Mouse (Mus musculus) hindbrain, postnatal 0 days (tissue): ENCODE results near the gene Ccdc65. TPM values are rescaled to one million over a fixed set of nuclear protein-coding genes. Genes with fewer than 3 reads are reported as not detected.
A peak's percentile ranks its signal among the peaks of the same experiment; 100 is the strongest.
"Not testable (repeated sequence)": the region's sequence is repeated elsewhere in the genome, so short reads cannot be mapped to it uniquely, and the experiment has no call there.

Source experiments
- ATAC-seq: fragments of 200-750 bp; cut with Nextera tagmentation; 2 replicates; pipeline ENCODE4 v1.8.0; 2017; ENCODE audit warnings: mild to moderate bottlenecking, moderate TSS enrichment, moderate library complexity
- DNase-seq: peaks from one replicate; pipeline ENCODE4 v3.0.0-alpha.2; 2015; ENCODE audit warnings: low spot score
- H3K27ac ChIP-seq: fragments of 300-500 bp; sonication (generic); 2 replicates; pipeline ENCODE4 v1.5.1; 2014; ENCODE audit warnings: mild to moderate bottlenecking
- H3K27me3 ChIP-seq: fragments of 300-500 bp; sonication (generic); 2 replicates; pipeline ENCODE4 v1.6.1; 2014; ENCODE audit warnings: low read length, mixed read lengths; ENCODE audit not compliant: insufficient read depth
- H3K36me3 ChIP-seq: fragments of 300-500 bp; sonication (generic); 2 replicates; pipeline ENCODE4 v1.6.1; 2014; ENCODE audit warnings: low read length, mixed read lengths; ENCODE audit not compliant: insufficient read depth
- H3K4me1 ChIP-seq: fragments of 300-500 bp; sonication (generic); 2 replicates; pipeline ENCODE4 v1.6.1; 2014; ENCODE audit warnings: antibody characterized with exemption, low read length, mixed read lengths; ENCODE audit not compliant: insufficient read depth
- H3K4me2 ChIP-seq: fragments of 300-500 bp; sonication (generic); 2 replicates; pipeline ENCODE4 v1.6.1; 2014; ENCODE audit warnings: low read depth, mild to moderate bottlenecking, low read length, moderate library complexity, mixed read lengths
- H3K4me3 ChIP-seq: fragments of 300-500 bp; sonication (generic); 2 replicates; pipeline ENCODE4 v1.5.1; 2014; ENCODE audit warnings: low read length
- H3K9ac ChIP-seq: fragments of 300-500 bp; sonication (generic); replicated peaks from 2 replicates; pipeline ENCODE4 v1.6.1; 2014; ENCODE audit warnings: mild to moderate bottlenecking, low read length, moderate library complexity, mixed read lengths
- H3K9me3 ChIP-seq: fragments of 300-500 bp; sonication (generic); 2 replicates; pipeline ENCODE4 v1.6.1; 2016; ENCODE audit warnings: low read length, mixed read lengths
- CTCF ChIP-seq: IDR thresholded peaks from 2 replicates; pipeline ENCODE4 v1.5.1; 2016; ENCODE audit warnings: antibody characterized with exemption, control low read depth, low read depth
- WGBS: fragments of 180-500 bp; shearing (Covaris S2); extraction: QIAGEN DNeasy Blood & Tissue Kit; methylation state at CpG from one replicate; pipeline ENCODE4 v1.1.7; 2014; 5-methylcytosine and 5-hydroxymethylcytosine counted together
- polyA plus RNA-seq: library from polyadenylated mRNA; unstranded; fragments of >200 nt; fragmentation: Nextera tagmentation; extraction: Ambion mirVana; gene quantifications from 2 replicates; pipeline ENCODE4 v1.2.1, GENCODE M21; 2015
- total RNA-seq: library from RNA; depleted of rRNA; stranded (reverse); fragments of >200 nt; gene quantifications from 2 replicates; pipeline ENCODE4 v1.2.3, GENCODE M21; 2014

The Ccdc65 gene
- total and polyA plus RNA-seq, 2 experiments from 2014 or later, result 2.6 to 7.7 TPM

DNA sequence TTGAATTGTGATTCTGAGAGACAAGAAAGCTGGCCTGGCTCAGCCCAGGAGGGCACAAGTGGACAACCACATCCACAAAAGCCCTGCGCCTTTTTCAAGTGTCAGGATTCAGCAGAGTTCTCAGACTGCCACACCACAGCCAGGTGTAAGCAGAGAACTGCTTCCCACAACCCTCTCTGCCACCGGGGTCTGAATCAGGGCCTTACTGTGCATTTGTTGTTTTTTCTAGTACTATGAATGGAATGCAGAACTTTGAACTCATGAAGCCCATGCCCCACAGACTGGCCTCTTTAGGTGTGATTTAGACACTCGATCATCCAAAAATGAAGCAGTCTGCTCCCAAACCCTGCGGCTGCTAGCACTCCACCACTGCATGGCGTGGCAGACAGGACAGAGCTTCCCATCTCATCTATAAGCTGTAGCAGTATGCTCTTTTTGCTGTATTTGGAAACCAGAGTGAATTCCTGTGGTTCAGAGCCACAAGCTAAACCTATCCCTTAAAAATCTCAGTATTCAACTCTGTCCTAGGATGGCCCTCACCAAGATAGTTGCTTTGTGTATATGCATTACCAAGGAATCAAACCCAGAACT, 26.1 kb downstream of the Ccdc65 start:
- H3K9ac ChIP-seq, result no peak overlapping the region
- H3K9me3 ChIP-seq, result no peaks in the 10 kb centered on the region
- H3K4me1 ChIP-seq, result no peaks in the 10 kb centered on the region
- no peak overlapping the region for H3K27ac ChIP-seq
- no peak for DNase-seq
- H3K4me3 ChIP-seq, result no peak overlapping the region
- no peak for ATAC-seq
- H3K4me2 ChIP-seq, result no peak overlapping the region
- TF ChIP-seq CTCF, result no peak
- H3K27me3 ChIP-seq, result no peaks in the 10 kb centered on the region
- 89% methylated on average over 5 of the region's 5 CpGs for WGBS
- peaks cover 21% of the 10 kb centered on the region for H3K36me3 ChIP-seq

DNA sequence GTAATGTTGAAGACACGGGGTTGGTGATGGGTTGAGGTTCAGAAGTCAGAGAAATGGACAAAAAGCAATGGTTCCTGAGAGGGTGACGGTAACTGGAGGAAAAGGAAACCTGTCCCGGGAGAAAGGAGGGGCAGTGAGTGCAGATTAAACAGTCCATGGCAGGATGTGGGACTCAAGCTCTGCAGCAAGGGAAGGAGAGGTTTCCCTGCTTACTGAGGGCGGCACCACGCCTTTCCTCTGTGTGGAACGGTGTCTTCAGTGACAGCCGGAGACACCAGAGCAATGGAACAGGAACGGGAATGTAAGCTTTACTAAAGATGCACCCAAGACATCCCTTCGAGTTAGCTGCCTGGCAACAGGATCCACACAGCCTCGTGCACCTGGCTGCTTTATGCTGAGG, 28.5 kb downstream of the Ccdc65 start:
- H3K4me2 ChIP-seq, result no peak overlapping the region
- no peak overlapping the region for H3K4me3 ChIP-seq
- H3K27ac ChIP-seq, result no peak overlapping the region
- TF ChIP-seq CTCF, result no peak
- peaks cover 40% of the 10 kb centered on the region for H3K36me3 ChIP-seq
- 91% methylated on average over 10 of the region's 10 CpGs for WGBS
- no peak for ATAC-seq
- no peaks in the 10 kb centered on the region for H3K9me3 ChIP-seq
- no peak for DNase-seq
- H3K9ac ChIP-seq, result no peak overlapping the region
- H3K4me1 ChIP-seq, result no peaks in the 10 kb centered on the region
- no peaks in the 10 kb centered on the region for H3K27me3 ChIP-seq

- DNase-seq, result peak; percentile 43
- peak; percentile 72 for TF ChIP-seq CTCF
- no peak overlapping the region for H3K4me2 ChIP-seq
- H3K27ac ChIP-seq, result no peak overlapping the region
- no peaks in the 10 kb centered on the region for H3K27me3 ChIP-seq
- no peaks in the 10 kb centered on the region for H3K9me3 ChIP-seq
- no peak overlapping the region for H3K9ac ChIP-seq
- 0 out of 2 replicates have a peak, but pooled peaks have one; percentile 35 for ATAC-seq
- no peaks in the 10 kb centered on the region for H3K4me1 ChIP-seq
- no peak overlapping the region for H3K4me3 ChIP-seq
- H3K36me3 ChIP-seq, result peaks cover 40% of the 10 kb centered on the region
Observed at GRCm38 (mm10) chr15:98737881-98738280, 29.9 kb downstream of the Ccdc65 start.

GRCm38 (mm10) chr15:98738796-98739195, 30.8 kb downstream of the Ccdc65 start:
- no peak overlapping the region for H3K4me2 ChIP-seq
- no peak for DNase-seq
- H3K4me3 ChIP-seq, result no peak overlapping the region
- peaks cover 40% of the 10 kb centered on the region for H3K36me3 ChIP-seq
- H3K27me3 ChIP-seq, result no peaks in the 10 kb centered on the region
- H3K4me1 ChIP-seq, result no peaks in the 10 kb centered on the region
- no peaks in the 10 kb centered on the region for H3K9me3 ChIP-seq
- no peak overlapping the region for H3K27ac ChIP-seq
- no peak overlapping the region for H3K9ac ChIP-seq
- WGBS, result 65% methylated on average over 4 of the region's 4 CpGs
- peak; percentile 15; the same call in 1 of the 2 replicates for ATAC-seq
- peak; percentile 30 for TF ChIP-seq CTCF

DNA sequence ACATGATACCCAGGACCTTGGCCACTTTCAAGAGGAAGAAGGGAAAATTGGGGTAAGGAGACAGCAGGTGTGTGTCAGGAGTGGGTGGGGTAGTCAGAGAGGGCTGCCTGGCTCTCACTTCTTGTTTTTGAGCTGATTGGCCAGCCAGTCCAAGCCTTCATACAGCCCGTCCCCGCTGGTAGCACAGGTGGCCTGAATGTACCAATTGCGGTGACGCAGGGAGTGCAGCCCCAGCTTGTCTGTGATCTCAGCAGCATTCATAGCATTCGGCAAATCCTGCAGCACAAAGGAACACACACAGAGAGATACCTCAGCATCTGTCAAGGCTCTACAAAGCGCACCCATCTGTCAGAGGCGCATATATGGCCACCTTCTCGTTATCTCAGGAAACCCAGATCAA, 32.2 kb downstream of the Ccdc65 start:
- 84% methylated on average over 8 of the region's 8 CpGs for WGBS
- Histone ChIP-seq H3K27me3 (no peaks in the 10 kb centered on the region), H3K4me1 (no peaks in the 10 kb centered on the region), H3K36me3 (peaks cover 40% of the 10 kb centered on the region), H3K4me3 (no peak overlapping the region), H3K9ac (no peak overlapping the region), H3K9me3 (no peaks in the 10 kb centered on the region), H3K4me2 (no peak overlapping the region), H3K27ac (no peak overlapping the region)
- ATAC-seq, result no peak
- TF ChIP-seq CTCF, result no peak
- DNase-seq, result no peak

- Histone ChIP-seq H3K4me3 (no peak overlapping the region), H3K27ac (no peak overlapping the region), H3K27me3 (no peaks in the 10 kb centered on the region), H3K9me3 (no peaks in the 10 kb centered on the region), H3K4me2 (no peak overlapping the region), H3K36me3 (peaks cover 25% of the 10 kb centered on the region), H3K4me1 (no peaks in the 10 kb centered on the region), H3K9ac (no peak overlapping the region)
- 81% methylated on average over 8 of the region's 8 CpGs for WGBS
- TF ChIP-seq CTCF, result no peak
- DNase-seq, result no peak
- no peak for ATAC-seq
Observed at GRCm38 (mm10) chr15:98742766-98743428, 34.9 kb downstream of the Ccdc65 start.

- not testable (repeated sequence) for H3K4me2 ChIP-seq, H3K4me3 ChIP-seq, H3K27ac ChIP-seq, ATAC-seq, DNase-seq, H3K4me1 ChIP-seq, H3K9ac ChIP-seq, H3K27me3 ChIP-seq, H3K9me3 ChIP-seq
- peaks cover 21% of the 10 kb centered on the region for H3K36me3 ChIP-seq
- 93% methylated on average over 3 of the region's 3 CpGs for WGBS
Observed at GRCm38 (mm10) chr15:98743863-98744262, 35.9 kb downstream of the Ccdc65 start.
